Mouse (Mus musculus) limb, embryonic 10.5 days (tissue): ENCODE data around the gene Nup210. TPM values are rescaled to one million over a fixed set of nuclear protein-coding genes. Genes with fewer than 3 reads are reported as not detected.
A peak's percentile ranks its signal among the peaks of the same experiment; 100 is the strongest.

Experiments
- DNase-seq: peaks from one replicate; pipeline ENCODE4 v3.0.0-alpha.2; 2017; ENCODE audit warnings: low spot score
- H3K27ac ChIP-seq: fragments of 300-500 bp; sonication (generic); 2 replicates; pipeline ENCODE4 v1.5.1; 2016; ENCODE audit warnings: mild to moderate bottlenecking
- H3K27me3 ChIP-seq: fragments of 300-500 bp; sonication (generic); 2 replicates; pipeline ENCODE4 v1.6.1; 2016; ENCODE audit warnings: low read depth, mild to moderate bottlenecking; ENCODE audit not compliant: poor library complexity, severe bottlenecking
- H3K36me3 ChIP-seq: fragments of 300-500 bp; sonication (generic); 2 replicates; pipeline ENCODE4 v1.6.1; 2016; ENCODE audit warnings: mild to moderate bottlenecking, moderate library complexity
- H3K4me1 ChIP-seq: fragments of 300-500 bp; sonication (generic); 2 replicates; pipeline ENCODE4 v1.6.1; 2016
- H3K4me3 ChIP-seq: fragments of 300-500 bp; sonication (generic); 2 replicates; pipeline ENCODE4 v1.5.1; 2016; ENCODE audit warnings: mild to moderate bottlenecking, moderate library complexity
- H3K9me3 ChIP-seq: fragments of 300-500 bp; sonication (generic); replicated peaks from 2 replicates; pipeline ENCODE4 v1.6.1; 2016; ENCODE audit warnings: mild to moderate bottlenecking
- WGBS: fragments of 180-500 bp; shearing (Covaris S2); methylation state at CpG from one replicate; pipeline ENCODE4 v1.1.7; 2016; 5-methylcytosine and 5-hydroxymethylcytosine counted together
- polyA plus RNA-seq: library from polyadenylated mRNA; unstranded; fragments of >200 nt; fragmentation: Nextera tagmentation; extraction: Ambion mirVana; gene quantifications from 2 replicates; pipeline ENCODE4 v1.2.1, GENCODE M21; 2016

The Nup210 gene
- polyA plus RNA-seq, 1 experiment from 2014 or later = 7.2 TPM

DNA sequence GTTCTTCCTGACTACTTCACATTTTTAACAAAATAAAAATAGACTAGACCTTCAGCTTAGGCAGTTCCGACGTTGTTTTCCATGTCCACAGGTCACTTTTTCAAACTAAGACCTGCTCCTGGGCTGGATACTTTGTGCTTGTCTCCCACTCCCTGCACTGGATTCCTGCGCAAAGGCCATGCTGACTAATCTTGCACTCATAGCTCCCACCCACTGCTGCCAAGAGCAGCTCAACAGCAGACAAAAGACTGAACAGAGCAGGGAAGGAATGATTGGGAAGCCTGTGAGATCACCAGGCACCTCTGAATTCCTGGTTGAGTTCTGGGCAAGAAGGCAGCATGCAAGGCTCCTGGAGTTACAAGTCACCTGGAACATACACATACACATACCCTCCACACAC, 119.6 kb downstream of the Nup210 start:
- Histone ChIP-seq H3K9me3 (no peaks in the 10 kb centered on the region), H3K27me3 (peaks cover 20% of the 10 kb centered on the region), H3K4me3 (no peak overlapping the region), H3K36me3 (no peaks in the 10 kb centered on the region), H3K4me1 (peaks cover 17% of the 10 kb centered on the region), H3K27ac (no peak overlapping the region)
- 94% methylated on average over 3 of the region's 3 CpGs for WGBS
- no peak for DNase-seq

DNA sequence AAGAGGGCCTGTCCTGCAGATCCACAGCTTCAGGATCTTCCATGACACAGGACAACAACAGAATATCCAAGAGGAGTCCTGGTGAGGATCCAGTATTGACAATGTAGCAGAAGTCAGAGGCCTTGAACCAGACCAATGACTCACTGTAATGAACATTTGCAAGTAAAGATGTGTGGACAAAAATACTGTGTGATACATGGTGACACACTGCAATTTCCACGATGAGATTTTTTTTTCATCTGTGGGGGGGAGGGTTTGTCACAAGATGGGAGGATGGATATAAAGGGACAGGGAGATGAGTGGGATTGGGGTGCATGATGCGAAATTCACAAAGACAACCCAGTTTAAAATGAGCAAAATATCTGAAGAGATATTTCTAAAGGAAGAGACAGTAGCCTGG, 120.4 kb downstream of the Nup210 start:
- DNase-seq = no peak

DNA sequence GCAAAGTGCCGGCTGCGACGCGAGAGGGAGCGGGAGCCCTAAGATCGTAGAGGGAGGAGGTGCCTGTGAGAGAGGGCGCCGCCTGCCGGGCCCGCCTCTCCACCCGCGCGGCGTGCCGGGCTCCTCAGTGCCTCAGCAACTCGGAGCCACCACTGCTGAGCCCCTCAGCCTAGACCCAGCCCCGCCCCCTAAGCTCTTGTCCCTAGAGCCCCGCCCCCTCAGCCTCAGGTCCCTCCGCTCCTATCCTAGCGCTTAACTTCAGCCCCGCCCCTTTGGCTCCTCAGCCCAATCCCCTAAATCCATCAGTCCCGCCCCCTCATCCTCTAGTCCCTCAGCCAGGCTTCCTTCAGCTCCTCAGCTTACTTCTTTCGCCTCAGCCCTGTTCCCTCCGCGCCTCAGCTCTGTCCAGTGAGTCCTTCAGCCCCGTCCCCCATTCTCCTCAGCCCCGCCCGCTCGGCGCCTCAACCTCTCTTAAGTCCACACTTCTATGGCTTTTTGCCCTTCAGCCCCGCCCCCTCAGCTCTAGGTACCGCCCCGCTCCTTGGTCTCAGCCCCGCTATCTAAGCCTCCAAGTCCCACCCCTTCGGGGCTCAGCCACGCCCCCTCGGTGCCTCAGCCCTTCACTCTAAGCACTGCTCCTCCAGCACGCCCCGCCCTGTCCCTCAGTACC, 127.8 kb downstream of the Nup210 start, which contains the start of gene Iqsec1:
Iqsec1 (minus strand) TSS at position 38 of the 670 bp plus-strand sequence.
- under 1% methylated on average over 33 of the region's 39 CpGs for WGBS
- peak within 1 kb of the TSS; percentile 73 for H3K4me3 ChIP-seq
- peaks cover 26% of the 10 kb centered on the region for H3K27me3 ChIP-seq
- no peaks in the 10 kb centered on the region for H3K9me3 ChIP-seq
- peak; percentile 95 for DNase-seq
- H3K4me1 ChIP-seq = peaks cover 23% of the 10 kb centered on the region
- peak within 1 kb of the TSS; percentile 79 for H3K27ac ChIP-seq
- H3K36me3 ChIP-seq = no peaks in the 10 kb centered on the region

More for the DNA sequence above, 120.4 kb downstream of the Nup210 start:
- Histone ChIP-seq H3K27ac (no peak overlapping the region), H3K9me3 (no peaks in the 10 kb centered on the region), H3K4me1 (peaks cover 15% of the 10 kb centered on the region), H3K27me3 (peaks cover 13% of the 10 kb centered on the region), H3K4me3 (no peak overlapping the region), H3K36me3 (no peaks in the 10 kb centered on the region)
- 87% methylated on average over 2 of the region's 2 CpGs for WGBS

DNA sequence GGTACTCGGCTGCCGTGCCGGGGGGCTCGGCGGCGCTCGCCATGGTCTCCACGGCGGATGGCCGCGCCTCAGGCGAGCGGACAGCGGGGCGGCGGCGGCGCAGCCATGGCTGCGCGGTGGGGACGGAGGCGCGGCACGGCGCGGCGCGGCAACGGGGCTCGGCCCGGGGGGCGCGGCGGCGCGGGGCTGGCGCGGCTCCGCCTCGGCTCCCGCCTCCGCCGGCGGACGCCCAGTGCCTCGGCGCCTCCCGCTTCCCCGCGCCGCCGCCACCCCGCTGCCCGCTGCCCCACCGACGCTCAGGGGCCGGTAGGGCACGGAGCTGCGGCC, 128.4 kb downstream of the Nup210 start:
- Histone ChIP-seq H3K27me3 (peaks cover 26% of the 10 kb centered on the region), H3K4me3 (peak overlapping the region; percentile 73), H3K9me3 (no peaks in the 10 kb centered on the region), H3K4me1 (peaks cover 23% of the 10 kb centered on the region), H3K36me3 (no peaks in the 10 kb centered on the region), H3K27ac (peak overlapping the region; percentile 78)
- DNase-seq = no peak
- 3% methylated on average over 59 of the region's 59 CpGs for WGBS

DNA sequence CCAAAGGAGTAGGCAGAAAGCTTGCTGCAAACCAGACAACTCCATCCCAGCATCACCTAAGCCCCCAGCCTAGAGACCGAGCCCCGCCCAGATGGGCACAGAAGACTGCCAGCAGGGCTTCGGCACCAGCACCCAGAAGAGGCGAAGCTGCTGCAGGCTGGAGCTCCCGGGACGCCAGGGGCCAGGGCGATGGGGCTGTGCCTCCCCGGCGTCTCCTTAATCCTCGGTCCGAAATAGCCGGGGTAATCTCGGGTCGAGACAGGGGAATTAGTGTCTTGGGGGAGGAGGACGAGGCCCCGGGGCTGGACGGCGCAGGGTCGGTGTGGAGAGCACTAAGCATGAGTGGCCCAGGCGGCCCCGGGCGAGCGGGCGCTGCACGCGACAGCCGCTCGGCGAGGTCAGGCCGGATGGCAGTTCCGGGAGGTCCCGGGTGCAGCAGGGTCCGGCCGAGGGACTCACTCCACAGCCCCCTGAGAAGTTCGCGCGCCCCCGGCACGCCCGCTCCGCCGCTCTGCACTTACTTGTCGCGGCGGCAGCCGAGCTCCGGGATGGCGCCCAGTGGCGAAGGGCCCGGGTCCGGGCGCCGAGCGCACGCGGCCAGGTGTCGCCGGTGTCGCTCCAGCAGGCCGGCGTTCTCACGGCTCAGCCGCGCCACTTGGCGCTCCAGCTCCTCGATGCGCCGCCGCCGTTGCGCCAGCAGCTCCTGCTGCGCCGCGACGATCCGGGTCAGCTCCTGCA, 128.9 kb downstream of the Nup210 start:
- Histone ChIP-seq H3K36me3 (no peaks in the 10 kb centered on the region), H3K4me3 (peak overlapping the region; percentile 73), H3K4me1 (peaks cover 23% of the 10 kb centered on the region), H3K9me3 (no peaks in the 10 kb centered on the region), H3K27ac (peak overlapping the region; percentile 78), H3K27me3 (peaks cover 26% of the 10 kb centered on the region)
- peak; percentile 74 for DNase-seq
- WGBS = under 1% methylated on average over 76 of the region's 76 CpGs

DNA sequence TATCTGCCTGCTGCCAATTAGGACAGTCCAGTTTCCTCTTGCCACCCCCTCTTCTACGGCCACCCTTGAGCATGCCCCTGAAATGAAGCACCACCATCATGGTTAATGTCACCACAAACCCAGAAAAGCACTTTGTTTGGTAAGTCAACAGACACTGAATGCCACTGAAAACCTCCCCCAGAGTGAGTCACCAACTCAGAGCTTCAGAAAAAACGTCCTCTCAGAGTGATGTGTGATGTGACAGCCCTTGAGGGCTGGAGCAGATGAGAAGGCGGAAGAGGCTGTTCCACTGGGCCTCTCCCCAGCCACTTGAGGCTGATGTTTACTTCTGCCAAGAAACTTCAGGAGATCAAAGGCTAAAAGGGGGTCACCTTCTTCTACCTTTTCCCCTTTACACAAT, 132.5 kb downstream of the Nup210 start:
- peaks cover 19% of the 10 kb centered on the region for H3K4me1 ChIP-seq
- WGBS = 48% methylated on average over 3 of the region's 3 CpGs
- H3K27me3 ChIP-seq = peaks cover 26% of the 10 kb centered on the region
- no peaks in the 10 kb centered on the region for H3K36me3 ChIP-seq
- no peaks in the 10 kb centered on the region for H3K9me3 ChIP-seq
- no peak overlapping the region for H3K27ac ChIP-seq
- no peak for DNase-seq
- H3K4me3 ChIP-seq = no peak overlapping the region

DNA sequence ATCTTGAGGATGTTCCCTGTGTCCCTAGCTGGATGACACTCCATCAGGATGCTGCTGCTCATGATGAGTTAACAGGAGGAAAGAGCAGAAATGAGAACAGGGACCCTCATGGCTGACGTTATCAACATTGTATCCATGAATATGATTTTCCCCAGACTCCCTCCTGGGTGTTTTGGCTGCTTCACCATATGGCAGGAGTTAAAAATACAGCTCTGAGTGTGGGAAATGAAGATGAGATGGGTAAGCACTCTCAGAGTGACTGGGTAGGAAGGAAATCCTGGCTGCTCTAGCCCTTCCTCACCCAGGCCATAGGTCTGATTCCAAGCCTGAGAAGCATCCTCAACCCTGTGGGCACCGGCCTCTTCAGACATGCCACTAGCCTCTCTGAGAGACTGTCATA, 142.3 kb downstream of the Nup210 start:
- Histone ChIP-seq H3K4me1 (peaks cover 6% of the 10 kb centered on the region), H3K9me3 (no peaks in the 10 kb centered on the region), H3K4me3 (no peak overlapping the region), H3K36me3 (no peaks in the 10 kb centered on the region), H3K27ac (no peak overlapping the region), H3K27me3 (no peaks in the 10 kb centered on the region)
- no peak for DNase-seq
- 85% methylated on average over 2 of the region's 2 CpGs for WGBS

DNA sequence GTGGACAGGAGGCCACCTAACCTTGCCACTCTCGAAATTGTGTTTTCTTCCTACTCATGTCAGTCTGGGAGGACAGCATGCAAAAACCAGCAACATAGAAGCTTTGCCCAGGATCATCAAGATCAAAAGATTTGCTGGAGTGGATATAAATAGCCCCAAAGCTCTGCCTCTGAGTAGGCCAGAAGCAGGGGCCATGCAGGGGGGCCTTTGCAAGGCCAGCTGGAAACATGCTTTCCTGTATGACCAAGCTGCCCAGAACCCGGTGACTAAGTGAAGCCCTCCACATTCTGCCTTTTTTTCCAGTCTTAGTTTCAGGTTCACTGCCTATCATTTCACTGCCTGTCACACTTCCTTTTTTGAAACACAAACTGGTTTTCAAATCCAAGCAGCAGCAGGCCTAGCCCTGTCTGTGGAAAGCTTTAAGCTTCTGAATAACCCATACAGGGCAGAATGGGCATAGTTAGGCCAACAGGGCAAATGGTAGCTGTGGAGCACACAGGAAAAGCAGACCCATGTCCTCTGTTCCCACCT, 147.2 kb downstream of the Nup210 start:
- H3K36me3 ChIP-seq = no peaks in the 10 kb centered on the region
- DNase-seq = no peak
- no peak overlapping the region for H3K27ac ChIP-seq
- peaks cover 8% of the 10 kb centered on the region for H3K4me1 ChIP-seq
- 58% methylated on average over 2 of the region's 2 CpGs for WGBS
- no peaks in the 10 kb centered on the region for H3K9me3 ChIP-seq
- H3K4me3 ChIP-seq = no peak overlapping the region
- H3K27me3 ChIP-seq = no peaks in the 10 kb centered on the region

Other genes with a start within 250 kb of the Nup210 start
- gene Iqsec1, start 128.1 kb downstream of the Nup210 start, polyA plus RNA-seq = 4.7 and 6.7 TPM in 2 replicates
- 10.0 and 12.8 TPM in 2 replicates for gene Hdac11, start 39.8 kb upstream of the Nup210 start, polyA plus RNA-seq
- gene Fbln2, start 95.6 kb upstream of the Nup210 start, polyA plus RNA-seq = 61.9 and 101 TPM in 2 replicates